Mouse (Mus musculus) kidney, embryonic 14.5 days (tissue): Measurements from ENCODE around the gene 9530003J23Rik. TPM values are rescaled to one million over a fixed set of nuclear protein-coding genes. Genes with fewer than 3 reads are reported as not detected.
"Not testable (repeated sequence)": the region's sequence is repeated elsewhere in the genome, so short reads cannot be mapped to it uniquely, and the experiment has no call there.

ENCODE experiments used
- ATAC-seq: fragments of 200-750 bp; cut with Nextera tagmentation; 2 replicates; pipeline ENCODE4 v1.8.0; 2017; ENCODE audit warnings: moderate number of reproducible peaks, mild to moderate bottlenecking, moderate TSS enrichment, moderate library complexity; ENCODE audit not compliant: low FRiP score, low TSS enrichment
- H3K27ac ChIP-seq: fragments of 300-500 bp; sonication (generic); 2 replicates; pipeline ENCODE4 v1.5.1; 2014; ENCODE audit warnings: low read depth, mild to moderate bottlenecking, low read length, moderate library complexity, mixed read lengths
- H3K27me3 ChIP-seq: fragments of 300-500 bp; sonication (generic); 2 replicates; pipeline ENCODE4 v1.6.1; 2014; ENCODE audit warnings: mild to moderate bottlenecking, low read length; ENCODE audit not compliant: control insufficient read depth, insufficient read depth
- H3K36me3 ChIP-seq: fragments of 300-500 bp; sonication (generic); 2 replicates; pipeline ENCODE4 v1.6.1; 2014; ENCODE audit warnings: low read length, mixed read lengths; ENCODE audit not compliant: control insufficient read depth, insufficient read depth
- H3K4me1 ChIP-seq: fragments of 300-500 bp; sonication (generic); 2 replicates; pipeline ENCODE4 v1.6.1; 2014; ENCODE audit warnings: low read length, mixed read lengths; ENCODE audit not compliant: control insufficient read depth, insufficient read depth
- H3K4me2 ChIP-seq: fragments of 300-500 bp; sonication (generic); replicated peaks from 2 replicates; pipeline ENCODE4 v1.6.1; 2014; ENCODE audit warnings: low read depth, mild to moderate bottlenecking, low read length
- H3K4me3 ChIP-seq: fragments of 300-500 bp; sonication (generic); 2 replicates; pipeline ENCODE4 v1.5.1; 2014; ENCODE audit warnings: mild to moderate bottlenecking, low read length
- H3K9ac ChIP-seq: fragments of 300-500 bp; sonication (generic); 2 replicates; pipeline ENCODE4 v1.6.1; 2014; ENCODE audit warnings: low read depth, mild to moderate bottlenecking, low read length, moderate library complexity
- H3K9me3 ChIP-seq: fragments of 300-500 bp; sonication (generic); 2 replicates; pipeline ENCODE4 v1.6.1; 2016; ENCODE audit warnings: low read length; ENCODE audit not compliant: control insufficient read depth
- WGBS: fragments of 180-500 bp; shearing (Covaris S2); extraction: QIAGEN DNeasy Blood & Tissue Kit; methylation state at CpG from one replicate; pipeline ENCODE4 v1.1.7; 2014; 5-methylcytosine and 5-hydroxymethylcytosine counted together
- polyA plus RNA-seq: library from polyadenylated mRNA; unstranded; fragments of >200 nt; fragmentation: Nextera tagmentation; extraction: Ambion mirVana; gene quantifications from 2 replicates; pipeline ENCODE4 v1.2.1, GENCODE M21; 2014

The 9530003J23Rik gene
- not detected in 2 replicates for polyA plus RNA-seq

- 92% methylated on average over 12 of the region's 12 CpGs for WGBS
- Histone ChIP-seq H3K9ac (no peak within 1 kb of the TSS), H3K27me3 (no peaks in the 10 kb centered on the region), H3K4me1 (no peaks in the 10 kb centered on the region), H3K4me2 (no peak within 1 kb of the TSS), H3K36me3 (no peaks in the 10 kb centered on the region), H3K27ac (no peak within 1 kb of the TSS), H3K4me3 (no peak within 1 kb of the TSS), H3K9me3 (no peaks in the 10 kb centered on the region)
- no peak for ATAC-seq
These were observed at the start of gene 9530003J23Rik for GRCm38 (mm10) chr10:117238603-117239002. 9530003J23Rik (minus strand) TSS chr10:117238703.

DNA sequence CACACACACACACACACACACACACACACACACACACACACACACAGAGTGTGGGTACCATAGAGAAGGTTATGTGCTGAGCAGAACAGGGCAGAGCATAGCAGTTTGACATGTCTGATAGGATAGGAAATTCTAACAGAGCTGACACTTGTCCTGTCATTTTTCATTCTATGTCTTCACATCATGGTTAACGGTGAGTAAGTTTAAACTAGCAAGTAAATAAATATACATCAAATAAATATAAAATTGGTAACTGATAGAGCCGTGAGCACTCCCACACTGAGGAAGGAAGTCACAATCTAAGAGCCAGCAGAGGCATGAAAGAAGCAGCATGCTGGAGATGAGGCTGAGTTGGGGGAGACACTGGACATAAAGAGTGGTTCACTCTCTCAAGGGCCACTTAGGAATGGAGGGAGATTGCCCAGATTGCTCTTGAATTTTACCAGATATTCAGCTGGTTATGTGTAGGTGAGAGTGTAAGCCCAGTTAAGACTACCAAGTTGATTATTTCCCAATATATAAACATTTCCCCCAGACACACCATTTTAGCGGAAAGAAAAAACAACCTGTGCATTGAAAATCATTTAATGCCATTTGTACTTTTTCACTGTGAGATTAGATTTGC, 48.8 kb upstream of the 9530003J23Rik start:
- no peaks in the 10 kb centered on the region for H3K36me3 ChIP-seq
- H3K27ac ChIP-seq: no peak overlapping the region
- H3K4me3 ChIP-seq: no peak overlapping the region
- no peaks in the 10 kb centered on the region for H3K4me1 ChIP-seq
- no peaks in the 10 kb centered on the region for H3K9me3 ChIP-seq
- no peak overlapping the region for H3K4me2 ChIP-seq
- H3K27me3 ChIP-seq: no peaks in the 10 kb centered on the region
- no peak for ATAC-seq
- no peak overlapping the region for H3K9ac ChIP-seq
- 82% methylated on average over 3 of the region's 3 CpGs for WGBS

DNA sequence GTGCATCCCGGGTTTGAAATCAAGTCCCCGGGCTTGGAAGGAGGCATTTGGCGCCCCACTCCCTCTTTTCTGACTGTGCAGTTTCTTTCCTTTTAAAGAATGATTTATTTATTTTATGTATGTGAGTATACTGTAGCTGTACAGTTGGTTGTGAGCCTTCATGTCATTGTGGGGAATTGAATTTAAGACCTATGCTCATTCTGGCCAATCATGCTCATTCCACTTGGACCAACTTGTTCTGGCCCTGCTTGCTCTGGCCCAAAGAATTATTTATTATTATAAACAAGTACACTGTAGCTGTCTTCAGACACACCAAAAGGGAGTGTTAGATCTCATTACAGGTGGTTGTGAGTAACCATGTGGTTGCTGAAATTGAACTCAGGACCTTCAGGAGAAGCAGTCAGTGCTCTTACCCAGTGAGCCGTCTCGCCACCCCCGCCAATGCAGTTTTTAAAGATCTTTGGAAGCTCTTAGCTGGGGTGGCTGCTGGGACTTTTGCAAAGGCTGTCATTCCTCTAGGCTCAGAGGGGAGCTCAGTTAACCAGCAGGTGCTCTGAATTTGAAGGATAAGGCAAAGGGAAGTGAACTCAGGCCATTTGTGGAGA, 48.0 kb upstream of the 9530003J23Rik start:
- Histone ChIP-seq H3K9ac (no peak overlapping the region), H3K27ac (no peak overlapping the region), H3K4me3 (no peak overlapping the region), H3K4me1 (no peaks in the 10 kb centered on the region), H3K27me3 (no peaks in the 10 kb centered on the region), H3K4me2 (no peak overlapping the region), H3K9me3 (no peaks in the 10 kb centered on the region), H3K36me3 (no peaks in the 10 kb centered on the region)
- ATAC-seq: no peak
- WGBS: 87% methylated on average over 6 of the region's 6 CpGs

DNA sequence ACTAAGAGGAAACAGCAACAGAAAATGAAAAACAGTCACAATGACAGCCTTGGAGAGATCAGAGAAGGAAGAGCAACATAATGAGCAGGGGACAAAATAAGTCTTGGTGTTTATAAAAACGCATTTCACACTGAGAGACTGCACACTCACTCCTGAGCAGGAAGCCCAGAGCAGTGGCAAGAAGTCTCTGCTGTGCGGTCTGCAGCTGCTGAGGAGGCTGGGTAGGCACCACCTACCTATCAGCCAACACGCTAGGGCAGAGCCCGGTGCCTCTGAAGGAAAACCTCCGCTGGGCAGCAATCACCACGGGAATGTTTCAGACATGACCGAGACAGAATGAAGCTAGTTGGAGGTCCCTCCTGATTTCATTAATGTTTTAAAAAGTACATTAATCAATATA, 47.1 kb upstream of the 9530003J23Rik start:
- ATAC-seq, H3K36me3 ChIP-seq, H3K27ac ChIP-seq, H3K9me3 ChIP-seq, H3K27me3 ChIP-seq, H3K4me3 ChIP-seq, H3K4me1 ChIP-seq, H3K4me2 ChIP-seq, H3K9ac ChIP-seq: not testable (repeated sequence)
- whole genome bisulfite sequencing: 82% methylated on average over 3 of the region's 7 CpGs

DNA sequence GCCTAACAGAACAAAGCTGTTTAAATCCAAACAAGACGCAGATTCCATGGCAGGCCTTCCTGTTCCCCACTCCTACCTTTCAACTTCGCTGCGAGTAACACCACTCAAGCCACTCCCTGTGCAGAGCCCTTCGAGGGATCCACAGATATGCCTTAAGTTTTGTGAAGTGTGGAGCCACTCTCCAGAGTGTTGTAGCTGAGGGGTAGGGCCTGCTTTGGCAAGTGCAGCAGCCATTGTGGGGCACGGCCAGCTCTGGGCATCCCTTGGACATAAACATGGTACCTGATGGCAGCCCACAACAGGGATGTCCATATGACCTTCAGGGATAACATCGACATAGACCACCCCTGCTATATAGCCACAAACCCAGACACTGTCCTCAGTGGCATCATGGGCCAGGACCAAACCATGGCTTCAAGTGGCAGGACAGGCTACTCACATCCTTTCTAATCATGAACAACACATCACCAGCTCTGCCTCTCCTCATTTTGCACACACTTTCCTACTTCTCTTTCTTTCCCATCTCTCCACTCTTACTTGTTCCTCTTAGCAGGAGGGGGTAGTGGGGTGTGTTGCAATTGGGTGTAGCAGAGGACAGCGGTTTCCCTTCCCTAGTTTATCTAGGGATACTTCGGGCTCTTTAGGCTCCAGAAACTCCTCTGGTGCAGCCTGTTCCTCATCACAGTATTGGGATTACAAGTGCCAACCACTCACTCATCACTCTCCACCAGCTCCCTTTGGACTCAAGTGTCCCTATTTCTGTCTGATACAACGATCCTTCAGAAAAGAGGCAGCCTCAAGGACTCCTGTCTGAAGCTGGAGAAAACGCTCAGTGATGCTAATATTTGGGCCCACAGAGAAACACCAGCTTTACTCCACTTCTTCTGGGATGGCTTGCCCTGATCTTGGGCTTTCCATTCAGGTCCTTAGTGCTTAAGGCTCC, 46.3 kb upstream of the 9530003J23Rik start:
- 90% methylated on average over 10 of the region's 10 CpGs for WGBS
- Histone ChIP-seq H3K27me3 (no peaks in the 10 kb centered on the region), H3K27ac (no peak overlapping the region), H3K4me1 (no peaks in the 10 kb centered on the region), H3K9ac (no peak overlapping the region), H3K9me3 (no peaks in the 10 kb centered on the region), H3K36me3 (no peaks in the 10 kb centered on the region), H3K4me2 (no peak overlapping the region), H3K4me3 (no peak overlapping the region)
- no peak for ATAC-seq

- no peak overlapping the region for H3K4me3 ChIP-seq
- no peaks in the 10 kb centered on the region for H3K4me1 ChIP-seq
- no peaks in the 10 kb centered on the region for H3K36me3 ChIP-seq
- 80% methylated on average over 7 of the region's 7 CpGs for WGBS
- no peak overlapping the region for H3K27ac ChIP-seq
- no peaks in the 10 kb centered on the region for H3K27me3 ChIP-seq
- H3K9ac ChIP-seq: no peak overlapping the region
- no peak for ATAC-seq
- no peaks in the 10 kb centered on the region for H3K9me3 ChIP-seq
- no peak overlapping the region for H3K4me2 ChIP-seq
These were observed 45.5 kb upstream of the 9530003J23Rik start for GRCm38 (mm10) chr10:117283871-117284577.

- not testable (repeated sequence) for H3K27me3 ChIP-seq, H3K9me3 ChIP-seq, H3K4me1 ChIP-seq, H3K4me3 ChIP-seq, H3K27ac ChIP-seq, ATAC-seq, H3K4me2 ChIP-seq, H3K9ac ChIP-seq, H3K36me3 ChIP-seq
- WGBS: 88% methylated on average over 4 of the region's 4 CpGs
These were observed 44.7 kb upstream of the 9530003J23Rik start for GRCm38 (mm10) chr10:117283196-117283595.

DNA sequence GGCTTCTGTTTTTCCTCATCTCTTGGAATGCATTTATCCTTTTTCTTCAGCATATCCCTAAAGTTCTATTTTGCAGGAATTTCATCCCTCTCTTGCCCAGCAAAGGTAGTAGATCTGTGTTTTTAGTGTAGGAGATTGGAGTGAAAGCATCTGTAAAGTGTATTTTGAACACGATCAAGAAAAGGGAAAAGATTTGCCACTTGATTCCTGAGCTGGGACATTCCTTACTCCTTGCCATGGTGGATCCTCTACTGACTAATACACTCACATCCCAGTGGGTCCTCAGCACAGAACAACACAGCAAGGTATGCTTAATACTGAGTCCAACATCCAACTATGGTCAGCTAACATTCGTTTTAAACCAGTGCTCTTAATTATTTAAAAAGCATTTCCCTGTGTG, 44.0 kb upstream of the 9530003J23Rik start:
- Histone ChIP-seq H3K27ac (no peak overlapping the region), H3K9ac (no peak overlapping the region)

More for the DNA sequence above, 44.0 kb upstream of the 9530003J23Rik start:
- Histone ChIP-seq H3K4me2 (no peak overlapping the region), H3K27me3 (no peaks in the 10 kb centered on the region), H3K4me3 (no peak overlapping the region), H3K4me1 (no peaks in the 10 kb centered on the region), H3K9me3 (no peaks in the 10 kb centered on the region), H3K36me3 (no peaks in the 10 kb centered on the region)
- no peak for ATAC-seq
- WGBS: 78% methylated on average over 2 of the region's 2 CpGs
